Mouse (Mus musculus) embryonic fibroblast, embryonic 13.5 days (primary cell): ENCODE results near the gene Coasy.

Experiments
- CTCF ChIP-seq: IDR thresholded peaks from 2 replicates; pipeline ENCODE4 v1.5.1; 2011; ENCODE audit warnings: mild to moderate bottlenecking, control low read depth, low read length, moderate library complexity, borderline replicate concordance; ENCODE audit not compliant: insufficient read depth
- POLR2A ChIP-seq: IDR thresholded peaks from 2 replicates; pipeline ENCODE4 v1.6.1; 2011; ENCODE audit warnings: low read depth, mild to moderate bottlenecking, control low read depth, low read length, moderate library complexity

- no peak for TF ChIP-seq CTCF
- no peak for TF ChIP-seq POLR2A
These were observed 27.0 kb downstream of the Coasy start for GRCm38 (mm10) chr11:101109351-101109750.
